Mouse (Mus musculus): ENCODE data around the gene Gpr137.
A peak's percentile ranks its signal among the peaks of the same experiment; 100 is the strongest.
"Not testable (repeated sequence)": the region's sequence is repeated elsewhere in the genome, so short reads cannot be mapped to it uniquely, and the experiment has no call there.

The Gpr137 gene

GRCm38 (mm10) chr19:6942249-6942691 lies at the start of gene Gpr137:
TSS of gene Gpr137 (minus strand) at chr19:6942480.
- no peak for DNase-seq (ENCODE audit: extremely low spot score, low read depth, low spot score)

GRCm38 (mm10) chr19:6991166-6991565 lies 48.9 kb upstream of the Gpr137 start:
- DNase-seq (ENCODE audit: extremely low spot score, low read depth, low spot score): not testable (repeated sequence)

GRCm38 (mm10) chr19:6990712-6991111 lies 48.4 kb upstream of the Gpr137 start:
- DNase-seq (ENCODE audit: extremely low spot score, low read depth, low spot score): no peak

GRCm38 (mm10) chr19:6989251-6989650 lies 47.0 kb upstream of the Gpr137 start:
- no peak for DNase-seq (ENCODE audit: extremely low spot score, low read depth, low spot score)

- DNase-seq (ENCODE audit: extremely low spot score, low read depth, low spot score): no peak
Measured at GRCm38 (mm10) chr19:6987904-6988285, 45.6 kb upstream of the Gpr137 start.

- DNase-seq (ENCODE audit: extremely low spot score, low read depth, low spot score): no peak
Measured at GRCm38 (mm10) chr19:6987061-6987903, 45.0 kb upstream of the Gpr137 start, which contains the start of gene Vegfb. TSS of gene Vegfb (minus strand) at chr19:6987651.

GRCm38 (mm10) chr19:6985951-6986708 lies 43.9 kb upstream of the Gpr137 start:
- DNase-seq (ENCODE audit: extremely low spot score, low read depth, low spot score): no peak

- no peak for DNase-seq (ENCODE audit: extremely low spot score, low read depth, low spot score)
Measured at GRCm38 (mm10) chr19:6985300-6985699, 43.0 kb upstream of the Gpr137 start.

GRCm38 (mm10) chr19:6983621-6984020 lies 41.3 kb upstream of the Gpr137 start:
- DNase-seq (ENCODE audit: extremely low spot score, low read depth, low spot score): no peak

- no peak for DNase-seq (ENCODE audit: extremely low spot score, low read depth, low spot score)
Measured at GRCm38 (mm10) chr19:6981465-6981864, 39.2 kb upstream of the Gpr137 start.

GRCm38 (mm10) chr19:6980381-6981093 lies 38.3 kb upstream of the Gpr137 start, which contains the start of gene Fkbp2:
TSS of gene Fkbp2 (minus strand) at chr19:6980501.
- peak; percentile 96 for DNase-seq (ENCODE audit: extremely low spot score, low read depth, low spot score)

- DNase-seq (ENCODE audit: extremely low spot score, low read depth, low spot score): peak; percentile 90
Measured at GRCm38 (mm10) chr19:6979486-6980380, 37.5 kb upstream of the Gpr137 start.

GRCm38 (mm10) chr19:6979001-6979479 lies 36.8 kb upstream of the Gpr137 start:
- no peak for DNase-seq (ENCODE audit: extremely low spot score, low read depth, low spot score)

- no peak for DNase-seq (ENCODE audit: extremely low spot score, low read depth, low spot score)
Measured at GRCm38 (mm10) chr19:6978639-6978974, 36.3 kb upstream of the Gpr137 start.

- DNase-seq (ENCODE audit: extremely low spot score, low read depth, low spot score): no peak
Measured at GRCm38 (mm10) chr19:6977759-6978638, 35.7 kb upstream of the Gpr137 start.

GRCm38 (mm10) chr19:6975537-6976521 lies 33.5 kb upstream of the Gpr137 start, which contains the start of gene Plcb3:
TSS of gene Plcb3 (minus strand) at chr19:6976470.
- DNase-seq (ENCODE audit: extremely low spot score, low read depth, low spot score): no peak

- no peak for DNase-seq (ENCODE audit: extremely low spot score, low read depth, low spot score)
Measured at GRCm38 (mm10) chr19:6974211-6975205, 32.2 kb upstream of the Gpr137 start, which contains the start of gene Ppp1r14b. TSS of gene Ppp1r14b (plus strand) at chr19:6974968.
